Mouse (Mus musculus) forebrain, embryonic 11.5 days (tissue): Measurements from ENCODE around the gene F2rl2. TPM values are rescaled to one million over a fixed set of nuclear protein-coding genes. Genes with fewer than 3 reads are reported as not detected.

Source experiments
- ATAC-seq: fragments of 200-750 bp; cut with Nextera tagmentation; replicated peaks from 2 replicates; pipeline ENCODE4 v1.8.0; 2017; ENCODE audit warnings: moderate TSS enrichment; ENCODE audit not compliant: low FRiP score
- DNase-seq: peaks from one replicate; pipeline ENCODE4 v3.0.0-alpha.2; 2017; ENCODE audit warnings: low spot score
- H3K27ac ChIP-seq: fragments of 300-500 bp; sonication (generic); 2 replicates; pipeline ENCODE4 v1.5.1; 2014; ENCODE audit warnings: low read depth, low read length
- H3K27me3 ChIP-seq: fragments of 300-500 bp; sonication (generic); 2 replicates; pipeline ENCODE4 v1.6.1; 2014; ENCODE audit warnings: mild to moderate bottlenecking, low read length, mixed read lengths; ENCODE audit not compliant: control insufficient read depth, insufficient read depth
- H3K36me3 ChIP-seq: fragments of 300-500 bp; sonication (generic); 2 replicates; pipeline ENCODE4 v1.6.1; 2014; ENCODE audit warnings: mild to moderate bottlenecking, low read length, moderate library complexity, mixed read lengths; ENCODE audit not compliant: control insufficient read depth, insufficient read depth
- H3K4me1 ChIP-seq: fragments of 300-500 bp; sonication (generic); replicated peaks from 2 replicates; pipeline ENCODE4 v1.6.1; 2014; ENCODE audit warnings: low read length, mixed read lengths; ENCODE audit not compliant: control insufficient read depth, insufficient read depth
- H3K4me2 ChIP-seq: fragments of 300-500 bp; sonication (generic); 2 replicates; pipeline ENCODE4 v1.6.1; 2014; ENCODE audit warnings: low read depth, mild to moderate bottlenecking, low read length, moderate library complexity, mixed read lengths; ENCODE audit not compliant: severe bottlenecking
- H3K4me3 ChIP-seq: fragments of 300-500 bp; sonication (generic); 2 replicates; pipeline ENCODE4 v1.5.1; 2014; ENCODE audit warnings: low read depth, low read length
- H3K9ac ChIP-seq: fragments of 300-500 bp; sonication (generic); 2 replicates; pipeline ENCODE4 v1.6.1; 2014; ENCODE audit warnings: low read length
- H3K9me3 ChIP-seq: fragments of 300-500 bp; sonication (generic); 2 replicates; pipeline ENCODE4 v1.6.1; 2016; ENCODE audit warnings: low read length, mixed read lengths; ENCODE audit not compliant: control insufficient read depth
- WGBS: fragments of 180-500 bp; shearing (Covaris S2); extraction: QIAGEN DNeasy Blood & Tissue Kit; methylation state at CpG from one replicate; pipeline ENCODE4 v1.1.7; 2014; 5-methylcytosine and 5-hydroxymethylcytosine counted together
- polyA plus RNA-seq: library from polyadenylated mRNA; unstranded; fragments of >200 nt; fragmentation: Nextera tagmentation; extraction: Ambion mirVana; gene quantifications from 2 replicates; pipeline ENCODE4 v1.2.1, GENCODE M21; 2014

The F2rl2 gene
- polyA plus RNA-seq = 2.3 and 3.1 TPM in 2 replicates

- H3K27me3 ChIP-seq = no peaks in the 10 kb centered on the region
- ATAC-seq = 0 out of 2 replicates have a peak, but pooled peaks have one; percentile 39
- no peaks in the 10 kb centered on the region; the same call in 1 of the 2 replicates for H3K36me3 ChIP-seq
- no peak within 1 kb of the TSS for H3K4me2 ChIP-seq
- H3K9me3 ChIP-seq = no peaks in the 10 kb centered on the region
- 55% methylated on average over 4 of the region's 4 CpGs for WGBS
- no peak within 1 kb of the TSS for H3K4me3 ChIP-seq
- DNase-seq = no peak
- H3K4me1 ChIP-seq = no peaks in the 10 kb centered on the region; the same call in 1 of the 2 replicates
- H3K27ac ChIP-seq = peak within 1 kb of the TSS; percentile 37; the same call in 1 of the 2 replicates
- no peak within 1 kb of the TSS for H3K9ac ChIP-seq
Measured at GRCm38 (mm10) chr13:95696654-95697163, at the start of gene F2rl2. F2rl2 (plus strand) TSS chr13:95696853.

- ATAC-seq (no peak), DNase-seq (no peak)
- H3K36me3 ChIP-seq = no peaks in the 10 kb centered on the region; the same call in 1 of the 2 replicates
- no peak overlapping the region for H3K4me3 ChIP-seq
- no peaks in the 10 kb centered on the region for H3K9me3 ChIP-seq
- H3K4me1 ChIP-seq = no peaks in the 10 kb centered on the region
- no peaks in the 10 kb centered on the region for H3K27me3 ChIP-seq
- H3K27ac ChIP-seq = no peak overlapping the region
- no peak overlapping the region for H3K9ac ChIP-seq
- H3K4me2 ChIP-seq = no peak overlapping the region
- 89% methylated on average over 4 of the region's 4 CpGs for WGBS
Measured at GRCm38 (mm10) chr13:95647248-95647647, 49.4 kb upstream of the F2rl2 start.

- Histone ChIP-seq H3K4me3 (no peak overlapping the region), H3K4me2 (no peak overlapping the region), H3K9me3 (no peaks in the 10 kb centered on the region), H3K27me3 (no peaks in the 10 kb centered on the region), H3K27ac (no peak overlapping the region), H3K36me3 (no peaks in the 10 kb centered on the region; the same call in 1 of the 2 replicates), H3K9ac (no peak overlapping the region), H3K4me1 (no peaks in the 10 kb centered on the region)
- DNase-seq (no peak), ATAC-seq (no peak)
- 95% methylated on average over 3 of the region's 3 CpGs for WGBS
Measured at GRCm38 (mm10) chr13:95649941-95650340, 46.7 kb upstream of the F2rl2 start.

GRCm38 (mm10) chr13:95651870-95652668 is 44.6 kb upstream of the F2rl2 start:
- no peak for DNase-seq
- no peak for ATAC-seq
- H3K27me3 ChIP-seq = no peaks in the 10 kb centered on the region
- H3K36me3 ChIP-seq = no peaks in the 10 kb centered on the region
- no peak overlapping the region for H3K27ac ChIP-seq
- no peaks in the 10 kb centered on the region for H3K9me3 ChIP-seq
- H3K9ac ChIP-seq = no peak overlapping the region
- H3K4me2 ChIP-seq = no peak overlapping the region
- H3K4me1 ChIP-seq = no peaks in the 10 kb centered on the region
- H3K4me3 ChIP-seq = no peak overlapping the region
- 84% methylated on average over 7 of the region's 7 CpGs for WGBS

- no peak for DNase-seq
- Histone ChIP-seq H3K27ac (no peak overlapping the region), H3K4me2 (no peak overlapping the region), H3K9me3 (no peaks in the 10 kb centered on the region), H3K4me3 (no peak overlapping the region), H3K4me1 (0 out of 2 replicates have a peak, but pooled peaks cover 2% of the 10 kb centered on the region), H3K36me3 (no peaks in the 10 kb centered on the region), H3K9ac (no peak overlapping the region), H3K27me3 (no peaks in the 10 kb centered on the region)
- no peak for ATAC-seq
- WGBS = 86% methylated on average over 4 of the region's 4 CpGs
Measured at GRCm38 (mm10) chr13:95653696-95654095, 43.0 kb upstream of the F2rl2 start.

GRCm38 (mm10) chr13:95655284-95655683 is 41.4 kb upstream of the F2rl2 start:
- Histone ChIP-seq H3K4me2 (no peak overlapping the region), H3K27ac (no peak overlapping the region), H3K4me1 (0 out of 2 replicates have a peak, but pooled peaks cover 2% of the 10 kb centered on the region), H3K4me3 (no peak overlapping the region), H3K9me3 (no peaks in the 10 kb centered on the region), H3K9ac (no peak overlapping the region), H3K27me3 (no peaks in the 10 kb centered on the region), H3K36me3 (no peaks in the 10 kb centered on the region)
- ATAC-seq (no peak), DNase-seq (no peak)
- 56% methylated on average over 9 of the region's 9 CpGs for WGBS

GRCm38 (mm10) chr13:95657171-95657570 is 39.5 kb upstream of the F2rl2 start:
- ATAC-seq = no peak
- no peak for DNase-seq
- H3K4me3 ChIP-seq = no peak overlapping the region
- no peaks in the 10 kb centered on the region; the same call in 1 of the 2 replicates for H3K36me3 ChIP-seq
- WGBS = 53% methylated on average over 9 of the region's 9 CpGs
- 0 out of 2 replicates have a peak, but pooled peaks cover 2% of the 10 kb centered on the region for H3K4me1 ChIP-seq
- no peaks in the 10 kb centered on the region for H3K27me3 ChIP-seq
- H3K4me2 ChIP-seq = no peak overlapping the region
- H3K9ac ChIP-seq = no peak overlapping the region
- H3K9me3 ChIP-seq = no peaks in the 10 kb centered on the region
- H3K27ac ChIP-seq = no peak overlapping the region

- DNase-seq (no peak), ATAC-seq (no peak)
- H3K4me2 ChIP-seq = no peak overlapping the region
- no peak overlapping the region for H3K27ac ChIP-seq
- H3K36me3 ChIP-seq = no peaks in the 10 kb centered on the region; the same call in 1 of the 2 replicates
- no peaks in the 10 kb centered on the region for H3K27me3 ChIP-seq
- no peak overlapping the region for H3K4me3 ChIP-seq
- 81% methylated on average over 7 of the region's 7 CpGs for WGBS
- H3K9ac ChIP-seq = no peak overlapping the region
- no peaks in the 10 kb centered on the region for H3K9me3 ChIP-seq
- H3K4me1 ChIP-seq = 0 out of 2 replicates have a peak, but pooled peaks cover 2% of the 10 kb centered on the region
Measured at GRCm38 (mm10) chr13:95659432-95659831, 37.2 kb upstream of the F2rl2 start.
